In the genomic region with DNA sequence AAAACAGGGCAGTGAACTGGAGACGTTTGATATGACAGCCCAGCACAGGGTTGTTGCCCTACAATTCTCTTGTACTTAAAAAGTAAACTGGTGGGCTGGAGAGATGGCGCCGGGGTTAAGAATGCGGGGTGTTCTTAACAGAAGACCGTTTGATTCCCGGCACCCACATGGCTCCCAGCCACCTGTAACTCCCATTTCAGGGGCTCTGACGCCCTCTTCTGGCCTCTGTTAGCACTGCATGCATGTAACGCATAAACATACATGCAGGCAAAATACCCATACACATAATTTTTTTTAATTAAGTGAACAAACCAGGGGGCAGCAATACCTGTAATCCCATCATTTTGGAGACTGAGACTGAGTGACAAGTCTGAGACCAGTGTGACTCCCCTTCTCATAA, we compare ENCODE assay signal across 13 mouse cellular contexts. TPM values are rescaled to one million over a fixed set of nuclear protein-coding genes. Genes with fewer than 3 reads are reported as not detected.
DNase-seq lines count a peak whose midpoint lies in the region; ATAC-seq lines count a peak whose summit lies in the region.
"Had no signal": no experiment of that assay in that cellular context is flagged by ENCODE, and none has a peak within 500 bp of the region (broad histone marks: within the 10 kb centered on the region; RNA-seq: fewer than 3 reads in every experiment).

No protein-coding gene starts in this region.

- DNase-seq in heart, postnatal 4 days = no peak
- peak; percentile 28 for DNase-seq in retina, embryonic 14.5 days (ENCODE audit: low spot score)
- no peak for DNase-seq in retina, postnatal 1 day
- DNase-seq in testis, postnatal 14 days (ENCODE audit: low spot score) = peak; percentile 69
- DNase-seq in spleen, postnatal 36 days (ENCODE audit: low spot score in 2 of 2) = no peak
- DNase-seq in layer of hippocampus, postnatal 36 days = no peak
- DNase-seq: adrenal gland, adult 2 months; cerebellum, adult 9-10 months; kidney, postnatal 14 days; thymus, adult 18-20 months had no signal

- H3K27me3 ChIP-seq in heart, embryonic 13.5 days (replicated peaks) = no peaks in the 10 kb centered on the region; the same call in 1 of the 2 replicates
- no peaks in the 10 kb centered on the region for H3K27me3 ChIP-seq in hindbrain, embryonic 16.5 days (replicated peaks; ENCODE audit: control insufficient read depth, insufficient read depth, low read length)

- peaks cover 68% of the 10 kb centered on the region for H3K4me1 ChIP-seq in heart, embryonic 13.5 days
- H3K4me1 ChIP-seq in hindbrain, embryonic 16.5 days (ENCODE audit: control insufficient read depth, insufficient read depth, low read depth, low read length) = peaks cover 22% of the 10 kb centered on the region

- no peaks in the 10 kb centered on the region for H3K9me3 ChIP-seq in heart, embryonic 13.5 days
- no peaks in the 10 kb centered on the region for H3K9me3 ChIP-seq in hindbrain, embryonic 16.5 days (ENCODE audit: control insufficient read depth, low read length)
- H3K9me3 ChIP-seq: limb, embryonic 12.5 days had no signal

- no peak overlapping the region for H3K9ac ChIP-seq in heart, embryonic 13.5 days
- no peak overlapping the region for H3K9ac ChIP-seq in hindbrain, embryonic 16.5 days (ENCODE audit: low read depth, low read length)

- no peak for ATAC-seq in heart, embryonic 13.5 days (ENCODE audit: extremely low read depth, insufficient number of reproducible peaks, low FRiP score, low TSS enrichment)
- no peak for ATAC-seq in hindbrain, embryonic 16.5 days

- peak overlapping the region; percentile 97 for H3K27ac ChIP-seq in heart, embryonic 13.5 days (replicated peaks)
- H3K27ac ChIP-seq in hindbrain, embryonic 16.5 days (ENCODE audit: low read depth, low read length) = peak overlapping the region; percentile 85
- H3K27ac ChIP-seq: limb, embryonic 12.5 days had no signal

- no peaks in the 10 kb centered on the region for H3K36me3 ChIP-seq in heart, embryonic 13.5 days
- H3K36me3 ChIP-seq in hindbrain, embryonic 16.5 days (ENCODE audit: control insufficient read depth, insufficient read depth, low read length) = no peaks in the 10 kb centered on the region
- H3K36me3 ChIP-seq: limb, embryonic 12.5 days had no signal

- peak overlapping the region; percentile 74 for H3K4me2 ChIP-seq in heart, embryonic 13.5 days
- H3K4me2 ChIP-seq in hindbrain, embryonic 16.5 days (ENCODE audit: low read length) = no peak overlapping the region

- 60% methylated on average over 8 of the region's 8 CpGs for WGBS in heart, embryonic 13.5 days
- WGBS in hindbrain, embryonic 16.5 days = 68% methylated on average over 8 of the region's 8 CpGs

- H3K4me3 ChIP-seq in heart, embryonic 13.5 days = peak overlapping the region; percentile 46; the same call in 1 of the 2 replicates
- no peak overlapping the region for H3K4me3 ChIP-seq in hindbrain, embryonic 16.5 days (ENCODE audit: low read length)

RNA-seq across cellular contexts. Expression of a gene that starts 24.4 kb away (rescaled TPM):
- 2.0 and 2.1 TPM in 2 replicates for polyA plus RNA-seq in heart, embryonic 13.5 days (2015; fragmentation: Nextera tagmentation; extraction: Ambion mirVana)
- 1 to 10 TPM in 1 of 2 experiments, under 1 TPM in 1; 0.98 to 1.4 TPM for total RNA-seq in heart, postnatal 4 days (2021)
- 2.2 and 2.5 TPM in 2 replicates for polyA plus RNA-seq in hindbrain, embryonic 16.5 days (2015; fragmentation: Nextera tagmentation; extraction: Ambion mirVana)
- total RNA-seq in layer of hippocampus, postnatal 36 days (2021) = 1 to 10 TPM; 1.8 to 2.1 TPM

RNA-seq across cellular contexts. Expression of a gene that starts 31.8 kb away (rescaled TPM):
- 61.0 and 62.8 TPM in 2 replicates for polyA plus RNA-seq in heart, embryonic 13.5 days (2015; fragmentation: Nextera tagmentation; extraction: Ambion mirVana)
- 10 to 100 TPM; 73.2 to 74.7 TPM for total RNA-seq in heart, postnatal 4 days (2021)
- polyA plus RNA-seq in hindbrain, embryonic 16.5 days (2015; fragmentation: Nextera tagmentation; extraction: Ambion mirVana) = 34.2 and 36.4 TPM in 2 replicates
- 10 to 100 TPM in 1 of 2 experiments, 1 to 10 TPM in 1; 9.3 to 10.1 TPM for total RNA-seq in layer of hippocampus, postnatal 36 days (2021)

Comparison
In these comparisons a context has a peak if more than half of its experiments do, and no peak if none do; other contexts are left out.
1. DNase-seq: peak in retina, embryonic 14.5 days (single experiment) and testis, postnatal 14 days (single experiment); none in heart, postnatal 4 days (single experiment), retina, postnatal 1 day (single experiment), spleen, postnatal 36 days (0 of 2) and layer of hippocampus, postnatal 36 days (0 of 2).
2. RNA of a gene that starts 31.8 kb away (total RNA-seq): 73.2 to 74.7 TPM in heart, postnatal 4 days; 9.3 to 10.1 TPM in layer of hippocampus, postnatal 36 days; every median in the first group is over 4 times any median in the second.